Mouse (Mus musculus) cerebellum, adult (tissue): ENCODE measurements at regions not wholly inside any gene's neighbourhood (a gene's known extent, or its start where the extent isn't known, plus 50 kb on each side); places are given as distances from the start of the nearest gene placed in this dataset.

Experiments used
- ATAC-seq: cut with Nextera tagmentation; 2 replicates; pipeline ENCODE4 v1.9.2; 2017; ENCODE audit warnings: mild to moderate bottlenecking, moderate library complexity, mixed read lengths; ENCODE audit not compliant: insufficient number of reproducible peaks, low FRiP score, low TSS enrichment

DNA sequence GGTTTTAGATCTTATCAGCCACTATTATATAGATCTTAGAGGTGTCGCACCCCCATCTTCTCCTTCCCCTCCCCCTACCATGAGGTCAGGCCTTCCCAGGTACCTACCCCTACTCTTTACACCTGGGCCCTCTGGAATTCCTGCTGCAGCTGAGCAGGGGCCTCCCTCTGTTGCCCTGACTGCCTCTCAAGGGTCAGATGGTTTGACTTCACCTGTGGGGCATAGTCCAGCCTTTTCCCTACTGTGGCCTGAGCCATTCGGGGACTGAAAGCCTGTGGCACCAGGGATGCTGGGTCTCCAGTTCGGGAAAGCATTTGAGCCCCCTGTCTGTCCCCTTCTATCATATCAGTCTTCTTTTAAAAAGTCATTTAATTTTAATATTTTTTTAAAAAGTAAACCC is 196.4 kb downstream of the Gadd45g start:
- no peak for ATAC-seq

DNA sequence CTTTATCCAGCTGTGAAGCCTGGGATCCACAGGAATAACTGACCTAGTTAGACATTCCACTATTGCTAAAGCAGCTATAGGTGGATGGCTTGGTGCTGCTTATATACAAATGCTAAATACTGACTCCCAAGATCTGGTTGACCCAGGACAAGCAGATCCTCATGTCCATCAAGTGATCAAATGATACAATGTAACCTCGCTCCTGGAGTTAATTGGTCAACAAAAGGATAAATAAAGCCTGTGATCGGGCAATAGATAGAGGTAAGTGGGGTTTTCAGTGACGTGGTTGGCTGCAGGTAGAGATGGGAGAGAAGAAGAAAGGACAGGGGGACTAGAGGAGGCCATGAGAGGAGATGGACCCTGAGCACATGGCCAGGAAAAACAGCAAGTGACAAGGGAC is 197.4 kb downstream of the Gadd45g start:
- ATAC-seq, result no peak

DNA sequence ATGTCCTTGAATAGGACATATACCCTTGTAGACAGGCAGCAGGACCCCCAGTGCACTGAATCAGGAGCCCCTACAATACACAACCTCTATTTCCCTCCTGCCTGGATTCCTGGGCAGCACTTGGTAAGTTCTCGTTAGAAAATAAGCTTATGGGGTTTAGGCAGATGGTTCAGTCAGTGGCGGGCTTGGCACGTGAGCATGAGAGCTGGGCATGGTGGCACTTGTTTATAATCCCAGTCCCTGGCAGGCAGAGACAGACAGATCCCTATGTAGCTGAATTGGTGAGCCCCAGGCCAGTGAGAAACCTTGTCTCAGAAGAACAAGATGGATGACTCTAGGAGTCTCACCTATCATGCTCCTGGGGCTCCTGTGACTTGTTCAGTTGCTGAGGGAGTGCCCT is 198.9 kb downstream of the Gadd45g start:
- no peak for ATAC-seq

DNA sequence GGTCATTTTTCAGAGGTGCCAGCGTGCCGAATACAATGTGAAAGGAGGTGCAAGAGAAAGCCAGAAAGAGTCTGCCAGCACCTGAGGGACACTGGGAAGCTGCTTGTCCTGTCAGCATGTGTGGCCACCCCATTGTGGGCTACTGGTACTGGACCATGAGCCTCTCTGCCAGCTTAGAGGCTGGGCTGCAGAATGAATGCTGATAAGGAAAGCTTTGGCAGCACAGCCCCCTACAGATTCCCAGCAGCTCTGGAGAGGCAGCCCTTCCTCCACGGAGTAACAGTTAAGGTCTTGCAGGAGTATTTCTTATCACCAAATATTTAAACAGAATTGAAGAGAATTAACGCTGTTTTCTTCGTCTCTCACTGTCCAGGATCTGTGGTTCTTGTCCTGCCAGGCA is 199.5 kb downstream of the Gadd45g start:
- no peak for ATAC-seq

DNA sequence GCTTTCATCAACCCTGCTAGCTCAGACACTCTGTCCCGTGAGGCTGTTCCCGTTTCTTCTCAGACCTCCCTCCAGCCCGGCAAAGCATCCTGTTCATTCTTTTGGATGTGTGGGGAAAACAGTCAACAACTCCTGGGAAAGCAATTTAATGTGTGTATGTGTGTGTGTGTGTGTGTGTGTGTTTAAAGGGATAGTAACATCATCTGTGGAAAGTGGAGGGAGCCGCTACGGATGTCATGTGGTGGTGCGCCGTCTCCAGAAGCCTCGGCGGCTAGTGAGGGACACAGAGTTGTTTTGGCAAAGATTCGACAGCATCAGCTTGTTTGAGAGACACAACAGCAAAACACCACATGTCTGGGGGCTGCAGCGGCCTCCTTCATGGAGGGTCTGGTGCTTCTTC is 200.2 kb downstream of the Gadd45g start:
- no peak for ATAC-seq

DNA sequence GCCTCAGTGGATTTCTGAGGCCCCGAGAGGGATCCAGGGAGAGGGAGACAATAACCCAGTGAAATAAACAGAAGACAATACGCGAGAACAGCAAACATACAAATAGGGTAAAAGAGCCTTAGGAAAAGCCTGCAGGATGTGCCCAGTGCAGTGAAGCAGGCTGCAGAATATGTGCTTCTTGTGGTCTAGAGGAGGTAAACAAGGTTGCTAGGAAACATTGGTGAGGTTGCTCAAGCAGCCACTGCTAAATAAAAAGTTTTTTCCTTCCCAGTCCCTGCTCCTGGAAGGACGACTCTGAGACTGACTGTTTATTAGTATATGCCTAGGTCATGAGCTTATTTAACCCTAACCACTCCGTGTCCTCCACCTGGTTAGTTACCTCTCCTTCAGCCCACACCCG is 201.5 kb downstream of the Gadd45g start:
- no peak for ATAC-seq

DNA sequence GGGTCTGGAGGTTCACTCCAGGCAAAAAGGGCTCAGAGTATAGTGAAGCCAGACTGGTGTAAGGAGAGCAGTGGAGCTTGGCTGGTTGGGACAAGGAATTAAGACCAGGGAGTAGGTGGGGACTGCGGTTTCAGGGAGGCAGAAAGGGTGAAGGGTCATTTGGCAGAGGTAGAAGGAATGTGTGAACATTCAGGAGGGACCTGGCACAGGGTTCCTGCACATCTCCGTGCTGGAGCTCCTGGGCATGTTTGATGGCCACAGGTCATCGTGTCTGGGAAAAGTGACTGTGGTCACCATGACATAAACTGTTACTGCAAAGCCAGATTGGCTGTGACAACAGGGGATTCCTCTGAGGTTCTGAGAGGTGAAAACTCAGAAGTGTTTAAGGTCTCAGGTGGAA is 202.3 kb downstream of the Gadd45g start:
- ATAC-seq, result no peak

DNA sequence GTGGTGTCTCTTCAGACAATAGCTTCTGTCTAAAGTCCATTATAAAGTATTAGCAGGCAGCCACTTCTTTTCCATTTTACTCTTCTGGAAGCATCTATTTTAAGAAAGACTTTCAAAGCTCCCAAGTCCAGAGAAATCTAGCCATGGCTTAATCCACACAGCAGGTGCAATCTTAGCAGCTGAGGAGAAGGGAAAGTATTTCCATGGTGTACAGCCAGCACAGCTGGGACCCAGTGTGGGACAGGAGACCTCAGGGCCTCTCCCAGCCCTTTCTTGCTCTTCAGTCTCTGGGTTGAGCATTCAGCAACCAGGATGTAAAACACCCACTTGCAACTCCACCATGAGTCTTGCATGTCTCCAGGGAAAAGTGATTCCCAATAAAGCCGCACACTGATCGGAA is 202.8 kb downstream of the Gadd45g start:
- no peak for ATAC-seq

DNA sequence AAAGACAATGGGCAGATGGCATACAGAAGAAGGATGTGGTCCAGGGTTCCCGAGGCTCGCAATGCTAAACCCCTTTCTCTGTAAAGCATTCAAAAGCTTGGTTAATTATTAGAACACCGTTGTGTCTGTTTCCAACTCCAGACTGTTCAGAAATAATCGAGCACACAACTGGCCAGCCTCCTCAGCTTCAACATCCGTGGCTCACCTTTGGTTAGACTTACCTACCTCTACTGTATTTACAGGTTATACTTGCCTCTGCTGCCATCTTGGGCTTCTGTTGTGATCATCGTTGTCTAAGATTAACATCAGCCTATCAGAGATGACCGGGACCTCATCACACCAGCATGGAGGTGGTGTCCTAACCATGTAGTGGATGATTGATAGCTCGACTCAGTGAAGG is 209.3 kb downstream of the Gadd45g start:
- ATAC-seq, result no peak

DNA sequence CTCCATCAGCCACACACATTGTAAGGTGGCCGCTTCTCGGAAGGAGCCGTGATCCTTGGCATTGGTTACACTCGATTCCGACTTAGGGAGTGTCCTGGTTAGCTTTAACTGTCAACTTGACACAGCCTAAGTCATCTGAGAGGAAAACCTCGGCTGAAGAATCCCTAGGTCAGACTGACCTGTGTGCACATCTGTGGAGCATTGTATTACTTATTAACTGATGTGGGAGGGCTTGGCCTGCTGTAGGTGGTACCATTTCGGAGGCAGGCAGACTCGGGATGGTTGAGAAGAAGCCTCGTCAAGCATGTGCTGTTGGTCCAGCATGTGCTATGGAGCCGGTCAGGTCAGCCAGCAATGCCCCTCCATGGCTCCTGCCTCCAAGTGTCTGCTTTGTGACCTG is 211.0 kb downstream of the Gadd45g start:
- no peak for ATAC-seq

DNA sequence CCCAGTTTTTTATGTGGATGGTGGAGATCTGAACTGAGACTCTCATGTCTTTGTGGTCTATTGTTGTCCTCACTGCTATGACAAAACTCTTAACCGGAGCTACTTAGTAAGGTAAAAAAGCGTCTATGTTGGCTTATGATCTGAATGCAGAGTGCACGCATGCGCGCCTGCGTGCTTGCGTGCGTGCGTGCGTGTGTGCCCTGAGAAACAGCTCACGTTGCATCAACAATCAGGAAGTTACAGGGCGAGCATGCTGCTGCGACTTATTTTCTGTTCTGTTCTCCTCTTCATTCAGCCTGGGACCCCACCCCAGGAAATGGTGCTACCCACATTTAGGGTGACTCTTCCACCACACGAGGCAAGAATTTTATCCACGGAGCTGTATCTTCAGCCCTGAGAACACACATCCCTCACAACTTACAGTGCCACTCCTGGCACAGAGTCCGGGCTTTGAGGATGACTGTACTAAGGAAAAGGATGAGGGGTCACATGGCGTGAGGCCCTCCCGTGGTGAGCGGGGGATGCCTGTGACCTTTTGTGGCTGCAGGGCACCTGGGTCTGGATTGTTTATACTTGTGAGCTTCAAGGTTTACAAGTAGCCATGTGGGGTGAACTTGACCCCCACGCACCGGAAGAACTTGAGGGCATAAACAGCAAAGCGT is 213.4 kb downstream of the Gadd45g start:
- no peak for ATAC-seq

DNA sequence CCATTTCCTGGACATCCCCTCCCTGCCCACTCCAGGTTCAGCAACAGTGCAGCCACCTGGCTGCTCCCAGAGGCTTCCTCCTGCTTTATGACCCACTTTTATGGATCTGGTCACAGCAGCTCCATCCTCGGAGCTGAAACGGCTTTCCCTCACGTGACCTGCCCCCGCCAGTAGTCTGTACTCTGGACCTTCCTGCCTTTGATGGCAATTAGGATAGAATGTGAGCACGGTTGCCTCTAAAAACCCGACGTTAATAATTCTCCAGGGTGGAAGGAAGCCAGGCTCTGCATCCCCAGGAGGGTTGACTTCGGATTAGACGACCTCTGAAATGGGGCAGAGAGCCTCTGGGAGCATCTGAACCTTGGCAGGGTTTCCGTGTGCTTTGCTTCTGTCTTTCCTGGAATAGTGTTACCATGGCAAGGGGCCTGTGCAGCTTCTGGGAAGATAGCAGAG is 214.0 kb downstream of the Gadd45g start:
- no peak for ATAC-seq

DNA sequence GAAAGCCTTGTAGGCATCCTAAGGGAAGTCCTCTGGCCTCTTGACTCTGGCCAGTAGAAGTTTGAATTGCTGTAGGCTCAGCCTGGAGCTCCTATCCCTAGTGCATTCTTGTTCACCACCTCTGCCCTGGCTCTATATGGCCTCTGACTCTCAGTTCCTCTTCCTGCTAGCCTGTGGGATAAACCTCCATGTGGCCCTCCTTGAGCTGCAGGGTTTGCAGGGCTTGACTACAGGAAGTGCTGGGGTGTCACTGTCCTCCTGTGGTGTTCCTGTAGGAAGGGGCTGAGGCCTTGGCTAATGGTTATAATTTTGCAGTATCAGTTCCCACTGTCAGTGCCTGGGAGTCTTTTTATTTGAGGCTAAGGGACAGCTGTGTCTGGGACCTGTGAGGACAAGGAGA is 215.0 kb downstream of the Gadd45g start:
- no peak for ATAC-seq

DNA sequence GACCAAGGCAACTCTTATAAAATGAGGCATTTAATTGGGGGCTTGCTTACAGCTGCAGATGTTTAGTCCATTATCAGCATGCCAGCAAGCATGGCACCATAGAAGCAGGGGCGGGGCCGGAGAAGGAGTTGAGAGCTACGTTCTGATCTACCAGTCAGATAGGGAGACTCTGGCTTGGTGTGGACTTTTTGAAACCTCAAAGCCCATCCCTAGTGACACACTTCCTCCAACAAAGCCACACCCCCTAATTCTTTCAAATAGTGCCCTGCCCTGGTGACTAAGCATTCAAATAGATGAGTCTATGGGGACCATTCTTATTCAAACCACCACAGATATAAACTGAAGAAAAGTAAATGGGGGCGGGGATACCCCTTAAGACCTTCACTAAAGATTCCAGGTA is 215.4 kb downstream of the Gadd45g start:
- ATAC-seq, result no peak

DNA sequence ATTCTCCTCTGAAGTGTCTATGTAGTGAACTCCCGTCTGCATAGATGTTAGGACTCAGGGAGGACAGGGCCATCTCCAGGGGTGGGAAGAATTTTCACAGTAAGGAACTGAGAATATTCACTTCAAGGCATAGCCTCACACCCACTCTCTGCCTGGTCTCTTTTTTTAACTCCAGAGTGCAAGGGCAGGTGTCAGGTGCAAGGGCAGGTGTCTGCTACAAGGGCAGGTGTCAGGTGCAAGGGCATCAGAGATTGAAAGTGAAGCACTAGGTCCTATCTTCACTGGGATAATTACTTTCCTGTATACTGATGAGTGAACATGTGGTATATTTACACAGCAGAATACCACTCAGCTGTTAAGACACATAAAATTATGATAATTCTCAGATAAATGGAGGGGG is 216.1 kb downstream of the Gadd45g start:
- no peak for ATAC-seq

DNA sequence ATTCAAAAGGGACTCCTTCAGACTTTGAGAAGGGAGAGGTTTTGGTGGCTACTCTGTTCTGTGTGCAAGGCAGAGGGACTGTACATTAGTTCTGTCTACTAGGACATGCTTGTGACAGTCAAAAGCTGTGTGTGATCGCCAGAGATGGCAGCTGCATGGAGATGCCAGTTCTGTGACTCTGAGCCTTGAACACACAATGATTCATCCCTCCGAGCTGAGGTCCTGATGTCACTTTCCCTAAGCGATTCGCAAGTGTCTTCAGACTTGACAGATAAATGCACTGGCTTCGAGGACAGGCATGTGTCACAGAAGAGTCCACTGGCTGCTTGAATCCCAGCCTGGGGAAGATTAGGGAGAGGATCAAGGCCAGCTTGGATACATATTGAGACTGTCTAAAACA is 218.8 kb downstream of the Gadd45g start:
- no peak for ATAC-seq

DNA sequence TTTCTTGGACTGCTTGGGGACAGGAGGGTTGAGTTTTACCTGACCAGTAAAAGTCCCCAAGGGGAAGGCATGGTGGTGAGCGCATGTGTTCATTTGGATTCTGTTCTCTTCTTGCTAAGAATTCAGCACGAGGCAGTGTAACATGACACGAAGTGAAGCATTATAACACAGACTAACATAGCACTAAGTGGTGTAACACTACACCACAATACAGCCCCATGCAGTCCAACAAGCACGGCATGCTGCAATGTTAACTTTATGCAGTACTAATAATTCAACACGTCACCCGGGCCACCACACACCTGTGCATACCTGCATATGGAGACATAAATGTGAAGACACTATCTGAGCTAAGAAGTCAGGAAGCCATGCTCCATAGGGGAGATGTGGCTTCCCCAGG is 219.2 kb downstream of the Gadd45g start:
- no peak for ATAC-seq

DNA sequence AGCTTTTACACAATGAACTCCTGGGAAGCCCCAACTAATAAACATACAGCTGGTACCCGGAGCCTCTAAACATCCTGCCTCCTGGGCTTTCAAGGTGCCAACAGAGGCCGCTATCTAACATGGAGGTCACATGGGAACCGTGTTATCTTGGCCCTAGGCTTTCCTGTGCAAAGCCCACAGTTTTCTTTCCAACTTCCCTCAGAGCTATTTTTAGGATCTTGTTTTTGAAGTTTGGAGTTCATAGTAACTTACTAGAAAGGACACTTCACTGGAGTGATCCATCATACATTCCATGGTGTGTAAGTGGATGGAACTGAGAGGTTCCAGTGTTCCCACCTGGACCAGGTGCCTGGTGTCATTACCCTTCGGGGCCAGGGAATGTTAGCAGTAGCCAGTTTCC is 220.6 kb downstream of the Gadd45g start:
- ATAC-seq, result no peak

DNA sequence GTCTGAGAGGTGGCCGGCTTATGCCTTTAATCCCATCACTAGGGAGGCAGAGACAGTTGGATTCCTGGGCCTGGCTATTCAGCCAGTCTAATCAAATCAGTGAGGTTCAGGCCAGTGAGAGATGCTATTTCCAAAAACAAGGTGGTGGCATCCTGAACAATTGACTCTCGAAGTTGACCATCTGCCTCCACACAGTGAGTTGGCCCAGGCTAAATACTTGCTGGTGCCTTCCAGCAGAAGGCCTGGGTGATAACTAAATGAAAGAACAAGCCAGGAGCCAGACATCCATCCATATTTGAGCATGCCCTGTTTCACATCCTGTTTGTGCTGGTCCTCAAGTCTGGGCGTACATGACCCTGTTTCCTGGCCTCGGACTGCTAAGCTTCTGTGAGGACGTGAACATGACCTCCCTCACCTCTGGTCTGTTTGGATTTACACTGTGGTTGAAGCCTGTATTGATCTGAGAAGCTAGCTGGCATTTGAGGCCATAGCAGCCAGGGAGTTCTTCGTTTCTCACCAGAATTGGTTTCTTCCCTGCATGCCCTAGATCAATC is 222.5 kb downstream of the Gadd45g start:
- ATAC-seq, result no peak

DNA sequence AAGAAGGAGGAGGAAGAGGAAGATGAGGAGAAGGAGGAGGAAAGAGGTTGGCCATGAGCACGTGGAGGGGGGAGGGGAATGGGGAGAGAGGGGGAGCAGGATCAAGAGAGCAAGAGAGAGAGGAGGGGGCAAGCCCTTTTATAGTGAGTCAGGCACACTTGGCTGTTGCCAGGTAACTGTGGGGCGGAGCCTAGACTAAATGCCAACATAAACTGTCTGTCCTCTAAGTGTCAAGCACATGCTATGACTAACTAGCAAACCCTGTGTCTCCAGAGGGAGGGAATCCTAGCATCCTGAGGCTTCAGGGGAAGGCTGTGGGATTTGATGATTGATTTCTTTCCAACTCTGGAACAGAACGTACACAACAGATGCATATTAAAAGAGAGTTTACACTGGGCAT is 223.2 kb downstream of the Gadd45g start:
- no peak for ATAC-seq

DNA sequence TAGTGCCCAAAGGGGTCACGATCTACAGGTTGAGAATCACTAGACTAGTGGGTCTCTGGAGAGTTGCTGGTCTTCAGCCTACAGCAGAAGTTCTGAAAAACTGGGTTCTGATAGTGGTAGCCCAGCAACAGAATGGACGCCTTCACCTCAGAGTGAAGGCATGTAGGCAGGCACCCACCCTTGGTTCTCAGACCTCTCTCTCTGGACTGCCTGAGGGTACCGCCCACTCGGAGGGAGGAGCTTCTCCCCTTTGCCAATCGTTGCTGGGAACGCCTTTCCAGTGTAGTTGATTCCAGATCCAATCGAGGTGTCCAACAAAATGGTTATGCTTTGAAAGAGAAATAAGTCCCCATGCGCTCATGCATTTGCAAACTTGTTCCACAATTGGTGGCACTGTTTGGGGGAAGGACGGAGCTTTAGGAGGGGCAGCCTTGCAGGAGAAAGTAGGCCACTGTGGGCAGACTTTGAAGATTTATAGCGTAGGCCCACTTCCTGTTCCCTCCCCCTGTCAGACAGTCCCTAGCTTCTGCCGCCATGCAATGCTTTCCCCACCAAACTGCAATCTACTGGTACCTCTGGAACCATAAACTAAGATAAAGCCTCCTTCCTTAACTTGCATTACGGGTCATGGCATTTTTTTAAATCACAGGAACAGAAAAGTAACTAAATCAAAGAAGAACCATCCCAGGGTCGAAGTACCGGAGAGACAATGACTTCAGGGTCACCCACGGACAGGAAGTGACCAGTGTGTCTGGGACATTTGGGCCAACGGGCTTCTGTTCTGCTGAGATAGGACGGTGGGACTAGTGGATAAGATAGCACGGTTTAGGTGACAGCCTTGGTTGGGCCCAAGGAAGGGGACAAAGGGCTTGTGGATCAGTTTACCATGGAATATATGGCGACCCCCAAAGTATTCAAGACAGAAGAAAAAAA is 224.5 kb downstream of the Gadd45g start:
- no peak for ATAC-seq

DNA sequence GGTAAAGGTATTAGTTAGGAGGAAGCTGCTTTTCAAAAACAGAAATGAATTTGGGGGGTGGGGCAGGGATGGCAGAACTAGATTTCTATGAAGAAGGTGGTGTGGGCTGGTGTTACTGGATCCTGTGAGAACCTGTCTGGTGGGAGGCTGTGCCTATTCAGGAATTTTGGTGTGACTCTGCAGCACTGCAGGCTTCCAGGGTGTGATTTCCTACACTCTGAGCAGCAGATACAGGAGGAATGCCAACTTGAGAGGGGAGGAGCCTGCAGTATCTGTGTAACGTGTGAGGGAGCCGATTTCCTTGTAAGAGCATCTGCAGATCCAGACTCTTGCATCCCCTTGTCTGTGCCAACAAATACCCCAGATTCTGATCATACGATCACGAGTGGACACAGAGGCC is 231.1 kb downstream of the Gadd45g start:
- ATAC-seq, result no peak
